Mouse (Mus musculus): ENCODE data around the gene Arid3c. TPM values are rescaled to one million over a fixed set of nuclear protein-coding genes. Genes with fewer than 3 reads are reported as not detected.

Gene Arid3c
- total RNA-seq, 2 experiments from 2014 or later, result not detected

- DNase-seq, result no peak
Observed at GRCm38 (mm10) chr4:41744131-41744530, 13.2 kb upstream of the Arid3c start.

GRCm38 (mm10) chr4:41741158-41741560, 10.2 kb upstream of the Arid3c start:
- DNase-seq, result peak; percentile 90

- peak; percentile 63 for DNase-seq
Observed at GRCm38 (mm10) chr4:41740380-41741157, 9.6 kb upstream of the Arid3c start.

DNA sequence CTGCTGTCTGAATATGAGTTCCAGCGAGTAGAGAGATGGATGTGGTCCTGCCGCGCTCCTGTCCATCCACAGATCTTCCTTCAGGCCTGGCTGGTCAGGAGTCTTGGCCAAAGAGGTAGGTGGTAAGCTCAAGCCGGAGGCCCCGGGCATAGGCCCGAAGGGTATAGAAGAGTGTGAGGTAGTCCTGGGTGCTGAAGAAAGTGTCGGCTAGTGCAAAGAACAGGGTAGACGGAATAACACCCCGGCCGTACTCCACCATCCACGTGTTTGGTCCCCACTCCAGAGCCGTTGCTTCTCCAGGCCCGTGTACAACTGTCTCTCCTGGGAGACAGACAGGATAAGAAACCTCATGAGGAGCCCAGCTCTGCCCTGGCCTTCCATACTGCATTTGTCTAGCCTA, 8.3 kb upstream of the Arid3c start:
- DNase-seq, result no peak

- no peak for DNase-seq
Observed at GRCm38 (mm10) chr4:41738256-41738603, 7.3 kb upstream of the Arid3c start.

DNA sequence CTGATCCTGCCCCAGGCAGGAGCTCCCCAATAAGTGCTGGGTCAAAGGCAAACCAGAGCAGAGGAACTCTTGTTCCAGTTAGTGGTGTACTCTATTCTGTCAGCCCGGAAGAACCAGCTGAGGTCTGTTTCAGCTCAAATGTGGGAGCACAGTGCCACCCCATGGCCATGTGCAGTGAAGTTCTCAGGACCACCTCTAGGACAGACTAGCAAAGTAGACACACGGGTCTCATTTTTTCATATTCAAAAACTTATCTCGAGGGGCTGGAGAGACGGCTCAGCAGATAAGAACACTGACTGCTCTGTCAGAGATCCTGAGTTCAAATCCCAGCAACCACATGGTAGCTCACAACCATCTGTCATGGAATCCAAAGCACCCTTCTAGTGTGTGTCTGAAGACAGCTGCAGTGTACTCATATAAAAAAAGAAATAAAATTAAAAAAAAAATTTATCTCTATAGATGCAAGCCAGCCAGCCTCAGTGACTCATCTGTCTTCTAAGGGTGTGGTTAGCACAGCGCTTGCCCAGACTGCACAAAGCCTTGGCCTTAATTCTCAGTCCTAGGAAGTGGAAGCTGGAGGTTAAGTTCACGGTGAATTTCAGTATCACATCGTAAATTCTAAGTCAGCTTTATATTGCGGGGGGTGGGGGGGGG, 6.8 kb upstream of the Arid3c start:
- peak; percentile 83 for DNase-seq

DNA sequence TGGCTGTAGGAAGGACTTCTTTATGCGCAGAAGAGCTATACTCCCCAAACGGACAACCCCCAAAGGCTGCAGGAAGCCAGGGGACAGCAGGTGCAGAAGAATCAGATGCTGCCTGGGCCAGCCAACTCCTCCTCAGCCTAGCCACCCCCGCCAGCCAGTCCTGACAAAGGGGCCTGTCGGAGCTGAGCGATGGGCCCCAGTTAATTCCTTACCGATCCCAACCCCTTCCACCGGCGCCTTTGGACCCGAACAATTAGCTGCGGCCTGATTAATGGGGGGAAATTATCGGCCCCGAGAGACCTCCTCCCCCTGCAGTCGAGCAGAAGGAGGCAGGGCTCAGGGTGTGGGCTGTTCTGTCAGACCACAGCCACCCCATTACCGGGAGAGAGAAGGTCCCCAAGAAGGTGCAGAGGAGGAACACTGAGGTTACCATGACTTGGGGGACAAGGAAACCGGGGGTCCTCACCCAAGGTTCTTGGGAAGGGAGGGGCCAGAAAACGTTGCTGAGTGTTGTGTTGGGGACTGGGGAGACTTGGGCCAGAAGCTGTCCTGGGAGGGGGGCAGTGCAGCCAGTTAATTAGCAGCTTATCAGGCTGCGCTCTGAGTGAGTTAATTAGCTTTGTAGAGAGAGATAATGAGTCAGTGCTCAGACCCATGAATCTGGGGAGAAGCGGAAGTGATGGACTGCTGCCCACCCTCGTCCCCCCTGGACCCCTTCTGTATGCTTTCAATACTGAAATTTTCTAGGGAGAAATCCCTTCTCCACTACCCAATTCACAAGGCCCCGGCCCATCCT, 3.9 kb downstream of the Arid3c start:
- no peak for DNase-seq

- peak; percentile 86 for DNase-seq
Observed at GRCm38 (mm10) chr4:41722918-41723351, 8.0 kb downstream of the Arid3c start, which contains the start of gene Dctn3. Dctn3 (minus strand) TSS chr4:41723170.

- DNase-seq, result no peak
Observed at GRCm38 (mm10) chr4:41716834-41717233, 14.1 kb downstream of the Arid3c start.

- DNase-seq, result peak; percentile 46
Observed at GRCm38 (mm10) chr4:41715596-41715995, 15.3 kb downstream of the Arid3c start.

DNA sequence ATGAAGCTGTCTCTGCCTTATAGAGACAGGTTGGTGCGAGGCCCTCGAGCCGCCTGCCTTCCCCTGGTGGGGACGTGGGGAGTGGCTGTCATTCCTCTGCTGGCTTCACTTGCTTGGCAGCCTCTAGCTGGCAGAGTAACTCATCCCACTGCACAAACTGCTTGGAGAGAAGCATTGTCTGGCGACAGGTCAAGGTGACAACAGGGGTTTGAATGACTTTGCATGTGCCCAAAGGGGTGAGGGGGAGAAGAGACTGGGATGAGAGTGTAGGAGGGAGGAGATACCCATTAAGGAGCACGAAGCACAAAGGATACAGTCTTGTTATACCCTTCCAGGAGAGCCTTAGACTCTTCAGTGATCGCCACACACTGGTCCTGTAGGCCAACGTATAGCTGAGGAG, 15.9 kb downstream of the Arid3c start:
- DNase-seq, result no peak

- peak; percentile 76 for DNase-seq
Observed at GRCm38 (mm10) chr4:41714276-41714675, 16.7 kb downstream of the Arid3c start.

- DNase-seq, result peak; percentile 87
Observed at GRCm38 (mm10) chr4:41713197-41714067, 17.5 kb downstream of the Arid3c start, which contains the start of gene Rpp25l. Rpp25l (minus strand) TSS chr4:41713534.

DNA sequence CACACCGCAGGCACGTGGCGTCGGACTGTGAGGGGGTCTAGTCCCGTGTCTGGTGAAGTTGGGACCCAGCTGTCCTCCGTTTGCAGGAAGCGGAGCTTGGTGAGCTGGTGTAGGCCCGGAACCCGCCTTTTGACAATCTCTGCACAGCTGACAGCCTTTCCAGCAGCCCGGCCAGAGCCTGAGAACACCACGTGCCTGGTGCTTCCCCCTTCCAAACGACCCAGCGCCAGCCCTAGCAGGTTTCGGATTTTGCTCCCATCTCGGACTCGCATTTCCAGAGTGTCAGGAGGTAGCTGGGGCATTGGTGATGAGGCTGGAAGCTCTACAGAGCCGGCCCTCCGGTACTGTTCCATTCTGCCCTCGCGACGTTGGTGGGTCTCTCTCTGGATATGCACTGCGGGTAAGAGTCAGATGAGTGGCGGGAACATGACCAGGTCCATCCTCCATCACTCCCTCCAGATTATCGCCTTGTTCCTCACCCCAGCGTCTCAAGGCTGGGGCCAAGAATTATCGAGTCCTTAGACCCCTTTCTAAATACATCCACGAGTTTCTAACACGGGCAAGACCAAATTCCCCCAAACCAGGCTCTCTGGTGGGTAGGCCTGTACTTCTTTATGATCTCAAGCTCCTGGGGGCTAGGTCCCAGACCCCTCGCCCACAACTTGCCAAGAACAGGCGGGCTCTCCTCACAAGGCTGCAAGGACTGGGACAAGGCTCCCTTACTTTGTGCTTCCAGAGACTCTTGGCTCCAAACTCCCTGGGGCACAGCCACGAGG, 18.3 kb downstream of the Arid3c start:
- DNase-seq, result peak; percentile 40

- no peak for DNase-seq
Observed at GRCm38 (mm10) chr4:41711705-41712375, 19.1 kb downstream of the Arid3c start.

DNA sequence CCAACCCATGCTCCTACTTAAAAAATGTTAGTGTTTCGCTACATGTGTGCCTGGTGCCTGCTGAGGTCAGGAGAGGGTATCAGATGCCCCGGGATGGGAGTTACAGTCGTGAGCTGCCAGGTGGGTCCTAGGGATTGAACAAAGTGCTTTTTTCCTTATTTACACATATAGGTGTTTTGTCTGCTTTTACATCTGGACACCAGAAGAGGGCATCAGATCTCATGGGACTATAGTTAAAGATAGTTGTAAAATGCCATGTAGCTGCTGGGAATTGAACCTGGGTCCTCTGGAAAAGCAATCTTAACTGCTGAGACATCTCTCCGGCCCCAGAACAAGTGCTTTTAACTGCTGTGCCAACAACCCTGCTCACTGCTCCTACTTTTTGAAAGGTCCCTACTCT, 20.7 kb downstream of the Arid3c start:
- no peak for DNase-seq

DNA sequence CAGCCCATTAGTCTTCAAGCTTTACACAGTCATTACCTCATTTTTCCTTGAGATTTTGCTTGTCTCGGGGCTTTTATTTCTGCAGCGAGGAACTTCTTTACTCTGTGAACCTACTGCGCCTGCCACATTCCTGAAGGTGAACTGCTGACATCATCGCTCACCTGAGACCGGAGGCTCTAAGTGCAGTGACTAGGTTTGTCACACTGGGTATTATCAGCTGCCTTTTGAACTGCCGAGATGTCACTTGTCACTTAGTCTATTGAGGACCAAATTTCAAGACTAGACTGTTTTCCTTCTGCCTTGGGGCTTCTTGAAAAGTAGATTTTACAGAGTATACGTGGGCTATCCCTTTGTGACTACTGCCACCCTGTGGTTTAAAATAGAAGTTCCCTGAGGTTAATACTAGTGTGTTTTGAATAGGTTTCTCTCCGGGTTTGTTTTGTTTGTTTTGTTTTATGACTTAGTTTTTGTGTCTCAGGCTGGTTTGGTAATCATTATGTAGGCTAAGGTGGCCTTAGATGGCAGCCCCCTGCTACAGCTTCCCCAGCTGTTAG, 22.7 kb downstream of the Arid3c start:
- DNase-seq, result peak; percentile 40

DNA sequence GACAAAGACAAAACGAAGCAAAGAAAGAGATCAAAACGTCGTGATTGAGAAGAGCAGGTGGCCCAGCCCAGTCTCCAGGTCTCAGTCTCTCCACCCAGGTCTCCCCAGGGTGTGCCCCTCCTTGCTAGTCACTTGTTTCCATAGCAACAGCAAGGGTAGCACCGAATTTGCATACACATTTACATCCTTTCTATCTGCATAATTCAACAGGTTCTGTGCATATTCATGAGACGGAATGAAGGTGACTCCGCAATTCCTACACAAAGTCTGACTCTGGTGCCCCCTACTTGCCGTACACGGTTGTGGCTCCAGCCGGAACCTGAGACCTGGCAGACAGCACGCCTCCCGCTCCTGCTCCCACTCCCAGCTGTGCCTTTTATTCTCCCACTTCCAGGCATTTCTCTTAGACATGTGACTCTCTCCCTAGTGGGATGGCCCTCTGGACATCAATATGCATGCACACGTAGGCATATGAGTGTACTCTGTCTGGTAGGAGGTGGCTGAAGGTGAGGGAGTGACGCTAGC, 23.9 kb downstream of the Arid3c start:
- peak; percentile 70 for DNase-seq

- no peak for DNase-seq
Observed at GRCm38 (mm10) chr4:41705922-41706754, 24.8 kb downstream of the Arid3c start.

All from heart, postnatal 4 days (tissue).